Mouse (Mus musculus) cerebellum, adult 18-20 months (tissue): ENCODE results near the gene Gm6401.
"Not testable (repeated sequence)": the region's sequence is repeated elsewhere in the genome, so short reads cannot be mapped to it uniquely, and the experiment has no call there.

Source experiments
- DNase-seq, 2 experiments: peaks; one replicate each; pipeline ENCODE4 v3.0.0; 2021

Gm6401 gene

GRCm38 (mm10) chr14:41967827-41968226 is at the start of gene Gm6401:
Gene Gm6401 (minus strand): TSS chr14:41967927.
- not testable (repeated sequence) for DNase-seq

- DNase-seq: not testable (repeated sequence)
Measured at GRCm38 (mm10) chr14:41983225-41983624, 15.5 kb upstream of the Gm6401 start, which contains the start of gene Gm3543. Gene Gm3543 (minus strand): TSS chr14:41983325.

- DNase-seq: not testable (repeated sequence)
Measured at GRCm38 (mm10) chr14:41968596-41968995, 869 bp upstream of the Gm6401 start.

GRCm38 (mm10) chr14:41964095-41964494 is 3.6 kb downstream of the Gm6401 start:
- DNase-seq: not testable (repeated sequence)

GRCm38 (mm10) chr14:41943695-41944094 is 24.0 kb downstream of the Gm6401 start, which contains the start of gene 1700024B05Rik:
Gene 1700024B05Rik (plus strand): TSS chr14:41943995.
- DNase-seq: not testable (repeated sequence)

GRCm38 (mm10) chr14:41924649-41925048 is 43.1 kb downstream of the Gm6401 start, which contains the start of gene 1700049E17Rik1:
Gene 1700049E17Rik1 (plus strand): TSS chr14:41924949.
- not testable (repeated sequence) for DNase-seq
